Mouse (Mus musculus) natural killer cell, adult 2 months (primary cell): ENCODE measurements around the gene Dtx3.
"Not testable (repeated sequence)": the region's sequence is repeated elsewhere in the genome, so short reads cannot be mapped to it uniquely, and the experiment has no call there.

Experiments used
- DNase-seq, 2 experiments: peaks; one replicate each; pipeline ENCODE4 v3.0.0; 2022; ENCODE audit warnings: low spot score in 2 of 2

Dtx3 gene

DNA sequence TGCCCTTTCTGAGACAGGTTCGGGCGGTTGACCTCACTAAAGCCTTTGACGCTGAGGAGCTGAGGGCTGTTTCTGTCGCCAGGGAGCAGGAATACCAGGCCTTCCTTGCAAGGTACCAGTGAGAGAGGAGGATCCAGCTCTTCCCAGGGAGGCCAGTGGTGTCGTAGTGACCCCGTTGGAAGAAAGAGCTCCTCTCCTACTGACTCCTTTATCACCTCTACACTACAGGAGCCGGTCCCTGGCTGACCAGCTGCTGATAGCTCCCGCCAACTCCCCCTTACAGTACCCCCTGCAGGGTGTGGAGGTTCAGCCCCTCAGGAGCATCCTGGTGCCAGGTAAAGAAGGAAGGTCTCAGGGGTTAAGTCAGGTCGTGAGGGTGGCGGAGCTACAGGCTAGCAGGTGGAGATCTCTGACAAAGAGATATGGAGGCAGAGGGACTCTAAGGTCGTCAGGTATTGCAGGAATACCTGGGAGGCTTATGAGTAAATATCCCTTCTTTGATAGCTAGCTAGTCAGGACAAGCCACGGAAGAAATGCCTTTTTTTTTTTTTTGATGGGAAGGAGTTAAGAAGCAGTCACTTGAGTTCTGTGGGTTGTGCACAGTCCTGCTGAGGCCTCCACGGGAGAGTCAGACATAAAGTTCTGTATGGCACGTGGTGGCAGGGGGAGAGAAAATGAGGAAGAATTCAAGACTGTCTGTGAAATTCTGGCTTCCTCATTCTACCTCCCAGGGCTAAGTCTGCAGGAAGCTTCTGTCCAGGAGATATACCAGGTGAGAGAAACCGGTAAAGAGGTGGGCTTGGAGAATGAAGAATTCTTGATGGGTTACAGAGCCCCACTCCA lies 28.5 kb downstream of the Dtx3 start:
- DNase-seq: no peak

DNA sequence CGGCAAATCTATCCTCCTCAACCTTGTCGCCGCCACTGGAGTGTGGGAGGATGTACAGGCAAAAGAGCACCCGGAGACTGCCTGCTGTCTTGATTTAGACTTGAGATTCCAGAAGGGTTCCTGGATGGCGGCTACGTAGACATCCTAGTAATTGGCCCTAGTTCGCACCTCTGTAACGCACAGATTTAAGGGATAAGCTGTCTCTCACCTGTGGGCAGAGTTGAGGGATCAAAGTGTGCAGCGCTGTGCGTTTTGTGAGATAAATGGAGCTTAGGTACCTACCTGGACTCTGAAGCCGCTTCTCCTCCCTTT lies 29.2 kb downstream of the Dtx3 start:
- no peak for DNase-seq

- DNase-seq: peak; percentile 72 to 73
Measured at GRCm38 (mm10) chr10:127165654-127166403, 29.7 kb downstream of the Dtx3 start.

DNA sequence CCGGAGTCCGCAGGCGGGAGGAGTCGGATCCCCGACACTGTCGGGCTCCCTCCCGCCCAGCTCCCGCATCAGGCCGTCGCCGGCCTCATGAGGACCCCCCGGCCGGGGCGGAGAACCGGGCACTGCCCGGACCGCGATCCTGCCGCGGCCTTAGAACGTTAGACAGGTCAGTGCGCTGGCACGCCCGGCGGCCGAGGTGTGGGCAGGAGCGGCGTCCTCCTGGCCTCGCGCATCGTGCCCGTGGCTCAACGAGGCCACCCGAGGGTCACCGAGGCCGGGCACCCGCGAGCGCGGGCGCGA lies 30.2 kb downstream of the Dtx3 start:
- DNase-seq: no peak

GRCm38 (mm10) chr10:127164631-127165353 lies 30.7 kb downstream of the Dtx3 start, which contains the start of gene B4galnt1:
TSS of gene B4galnt1 (plus strand) at chr10:127165225.
- peak; percentile 76 to 91 for DNase-seq

- DNase-seq: no peak
Measured at GRCm38 (mm10) chr10:127164190-127164589, 31.3 kb downstream of the Dtx3 start.

GRCm38 (mm10) chr10:127162771-127163261 lies 32.7 kb downstream of the Dtx3 start:
- peak; percentile 86 to 88 for DNase-seq

- DNase-seq: no peak
Measured at GRCm38 (mm10) chr10:127160728-127161127, 34.8 kb downstream of the Dtx3 start.

- no peak for DNase-seq
Measured at GRCm38 (mm10) chr10:127160081-127160480, 35.4 kb downstream of the Dtx3 start.

GRCm38 (mm10) chr10:127158471-127158870 lies 37.1 kb downstream of the Dtx3 start:
- DNase-seq: no peak

- no peak for DNase-seq
Measured at GRCm38 (mm10) chr10:127156511-127156910, 39.0 kb downstream of the Dtx3 start.

DNA sequence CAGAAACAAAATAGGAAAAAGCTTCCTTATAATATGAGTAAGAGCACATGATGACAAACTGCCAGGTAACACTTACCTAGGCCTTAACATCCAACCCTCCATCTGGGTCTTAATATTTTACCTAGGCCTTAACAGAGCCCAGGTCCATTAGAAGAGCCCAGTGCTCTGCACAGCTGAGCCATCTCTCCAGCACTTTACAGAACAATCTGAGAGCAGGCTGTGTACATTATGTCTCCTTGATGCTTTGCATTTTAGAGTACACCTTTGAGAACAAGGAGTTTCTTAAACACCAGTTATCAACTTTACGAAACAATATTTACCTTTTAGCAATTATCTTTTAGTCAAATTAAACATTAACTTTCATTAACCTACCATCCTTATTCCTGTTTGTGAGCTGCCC lies 39.4 kb downstream of the Dtx3 start:
- DNase-seq: no peak

DNA sequence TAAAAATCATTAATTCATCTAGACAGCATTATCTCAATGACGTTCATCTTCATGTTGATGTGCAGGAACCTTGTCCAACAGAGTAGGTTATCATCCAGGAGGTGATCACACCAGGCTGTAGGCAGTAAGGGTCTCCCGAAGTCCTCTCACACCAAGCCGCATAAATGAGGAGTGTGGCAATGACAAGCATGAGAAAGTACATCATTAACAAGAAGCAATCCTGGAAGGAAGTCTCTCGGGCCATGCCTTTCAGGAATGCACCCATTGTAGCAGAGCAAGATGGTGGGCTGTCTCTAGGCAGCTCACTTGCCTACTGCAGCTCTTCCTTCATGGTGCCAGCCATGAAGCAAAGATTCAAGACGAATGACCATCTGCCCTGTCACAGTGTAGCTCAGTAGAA lies 40.9 kb downstream of the Dtx3 start:
- no peak for DNase-seq

- DNase-seq: no peak
Measured at GRCm38 (mm10) chr10:127154241-127154640, 41.3 kb downstream of the Dtx3 start.

DNA sequence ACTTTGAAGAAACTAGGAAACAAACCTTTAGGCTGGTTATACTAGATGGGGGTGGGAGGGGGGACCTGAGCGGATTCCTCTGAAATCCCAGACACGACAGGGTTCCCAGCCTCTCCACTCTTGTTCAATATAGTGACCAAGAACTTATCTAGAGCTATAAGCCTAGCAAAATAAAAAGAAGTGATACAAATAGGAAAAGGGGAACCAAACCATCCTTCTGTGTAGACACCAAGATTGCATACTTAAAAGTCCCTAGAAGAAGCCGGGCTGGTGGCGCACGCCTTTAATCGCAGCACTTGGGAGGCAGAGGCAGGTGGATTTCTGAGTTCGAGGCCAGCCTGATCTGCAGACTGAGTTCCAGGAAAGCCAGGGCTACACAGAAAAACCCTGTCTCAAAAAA lies 42.2 kb downstream of the Dtx3 start:
- no peak for DNase-seq

DNA sequence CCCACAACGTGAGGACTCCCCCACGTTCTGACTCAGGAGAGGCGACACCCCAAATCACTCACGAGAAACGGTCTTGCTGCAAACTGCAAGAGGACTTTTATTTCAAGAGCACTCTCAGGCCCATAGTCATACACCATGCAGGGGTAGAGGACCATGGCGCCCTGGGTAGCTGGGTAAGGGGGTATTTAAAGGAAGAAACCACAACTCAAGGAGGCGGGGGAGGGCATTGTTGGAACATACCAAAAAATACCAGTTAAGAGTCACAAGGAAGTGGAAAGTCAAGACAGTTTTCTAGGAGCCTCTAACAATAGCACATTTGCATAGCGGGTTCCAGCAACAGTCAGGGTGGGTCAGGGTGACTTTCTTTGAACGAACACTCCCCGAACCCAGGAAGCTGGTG lies 43.0 kb downstream of the Dtx3 start:
- DNase-seq: not testable (repeated sequence)

- DNase-seq: peak in 1 of 2 experiments; percentile 56
Measured at GRCm38 (mm10) chr10:127151233-127151632, 44.3 kb downstream of the Dtx3 start.

GRCm38 (mm10) chr10:127150471-127150872 lies 45.1 kb downstream of the Dtx3 start:
- DNase-seq: peak in 1 of 2 experiments; percentile 53

GRCm38 (mm10) chr10:127147135-127147534 lies 48.4 kb downstream of the Dtx3 start:
- no peak for DNase-seq

- DNase-seq: no peak
Measured at GRCm38 (mm10) chr10:127145303-127145702, 50.2 kb downstream of the Dtx3 start.

GRCm38 (mm10) chr10:127144536-127144935 lies 51.0 kb downstream of the Dtx3 start:
- no peak for DNase-seq

DNA sequence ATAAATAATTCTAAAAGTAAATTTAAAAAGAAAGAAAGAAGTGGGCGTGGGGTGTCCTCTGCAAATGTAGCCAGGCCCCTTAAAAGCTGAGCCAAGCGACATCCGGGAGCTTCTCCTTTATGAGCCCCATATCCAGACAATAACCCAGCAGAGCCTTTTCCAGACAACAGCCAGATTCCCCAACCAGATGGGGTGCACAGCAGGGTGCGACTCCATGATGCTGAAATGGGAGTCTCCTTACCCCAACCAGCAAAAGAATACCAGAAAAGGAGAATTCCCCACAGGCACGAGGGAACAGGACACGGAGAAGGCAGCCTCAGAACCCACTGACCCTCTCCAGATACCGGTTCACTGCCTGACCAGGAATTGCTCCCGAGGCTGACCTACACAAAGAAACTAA lies 52.3 kb downstream of the Dtx3 start:
- no peak for DNase-seq
